Mouse (Mus musculus): Measurements from ENCODE around the gene Cdh13.
"Not testable (repeated sequence)": the region's sequence is repeated elsewhere in the genome, so short reads cannot be mapped to it uniquely, and the experiment has no call there.

Gene Cdh13

GRCm38 (mm10) chr8:119345683-119346075 is 1062.1 kb downstream of the Cdh13 start:
- no peak for DNase-seq (ENCODE audit: low read depth, low spot score)

- DNase-seq (ENCODE audit: low read depth, low spot score), result no peak
Observed at GRCm38 (mm10) chr8:119351647-119352046, 1068.1 kb downstream of the Cdh13 start.

- DNase-seq (ENCODE audit: low read depth, low spot score), result no peak
Observed at GRCm38 (mm10) chr8:119352977-119353658, 1069.6 kb downstream of the Cdh13 start.

- DNase-seq (ENCODE audit: low read depth, low spot score), result no peak
Observed at GRCm38 (mm10) chr8:119353659-119354023, 1070.1 kb downstream of the Cdh13 start.

- DNase-seq (ENCODE audit: low read depth, low spot score), result not testable (repeated sequence)
Observed at GRCm38 (mm10) chr8:119356631-119357030, 1073.1 kb downstream of the Cdh13 start.

GRCm38 (mm10) chr8:119358175-119358574 is 1074.6 kb downstream of the Cdh13 start:
- DNase-seq (ENCODE audit: low read depth, low spot score), result no peak

- DNase-seq (ENCODE audit: low read depth, low spot score), result peak; percentile 36
Observed at GRCm38 (mm10) chr8:119358836-119359235, 1075.3 kb downstream of the Cdh13 start.

GRCm38 (mm10) chr8:119360686-119361295 is 1077.3 kb downstream of the Cdh13 start:
- DNase-seq (ENCODE audit: low read depth, low spot score), result no peak

All from retina, postnatal 7 days (tissue).